Mouse (Mus musculus): ENCODE data around the gene Ipo7. TPM values are rescaled to one million over a fixed set of nuclear protein-coding genes. Genes with fewer than 3 reads are reported as not detected.
A peak's percentile ranks its signal among the peaks of the same experiment; 100 is the strongest.
"Not testable (repeated sequence)": the region's sequence is repeated elsewhere in the genome, so short reads cannot be mapped to it uniquely, and the experiment has no call there.

The Ipo7 gene
- polyA plus RNA-seq, 1 experiment from 2014 or later = 21.8 TPM

GRCm38 (mm10) chr7:110023553-110023952 is 5.5 kb downstream of the Ipo7 start:
- Histone ChIP-seq H3K4me3 (ENCODE audit: low read depth, low read length) (no peak overlapping the region), H3K36me3 (ENCODE audit: insufficient read depth) (peaks cover 26% of the 10 kb centered on the region), H3K27me3 (ENCODE audit: insufficient read depth, low read length) (no peaks in the 10 kb centered on the region), H3K4me2 (no peak overlapping the region), H3K9ac (no peak overlapping the region), H3K27ac (ENCODE audit: low read depth) (no peak overlapping the region), H3K4me1 (ENCODE audit: insufficient read depth) (no peaks in the 10 kb centered on the region), H3K9me3 (ENCODE audit: low read depth, low read length) (0 out of 2 replicates have a peak, but pooled peaks cover 4% of the 10 kb centered on the region)
- DNase-seq = no peak
- no peak for TF ChIP-seq CTCF (IDR thresholded peaks at IDR 0.05; ENCODE audit: low read depth)
- WGBS = 74% methylated on average over 1 of the region's 1 CpGs
- ATAC-seq (ENCODE audit: insufficient read depth) = no peak

DNA sequence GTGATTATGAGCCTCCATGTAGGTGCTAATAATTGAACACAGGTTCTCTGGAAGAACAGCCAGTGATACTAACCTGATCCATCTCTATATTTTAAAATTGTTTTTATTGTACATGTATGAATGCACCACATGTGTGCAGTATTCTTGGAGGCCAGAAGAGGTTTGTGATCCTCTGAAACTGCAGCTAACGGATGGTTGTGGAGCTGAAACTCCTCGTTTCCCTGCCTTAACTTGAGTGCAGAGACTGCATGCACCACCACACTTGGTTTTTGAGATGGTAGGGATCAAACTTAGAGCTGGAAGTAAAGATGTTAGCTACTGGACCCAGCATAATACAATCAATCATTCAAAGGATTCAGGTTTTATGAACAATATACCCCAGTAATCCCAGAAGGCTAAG is 8.5 kb downstream of the Ipo7 start:
- Histone ChIP-seq H3K27ac (ENCODE audit: low read depth) (no peak overlapping the region), H3K27me3 (ENCODE audit: insufficient read depth, low read length) (no peaks in the 10 kb centered on the region), H3K4me1 (ENCODE audit: insufficient read depth) (no peaks in the 10 kb centered on the region), H3K4me3 (ENCODE audit: low read depth, low read length) (no peak overlapping the region), H3K36me3 (ENCODE audit: insufficient read depth) (peaks cover 49% of the 10 kb centered on the region), H3K4me2 (no peak overlapping the region), H3K9ac (no peak overlapping the region), H3K9me3 (ENCODE audit: low read depth, low read length) (0 out of 2 replicates have a peak, but pooled peaks cover 4% of the 10 kb centered on the region)
- ATAC-seq (ENCODE audit: insufficient read depth) = no peak
- WGBS = 77% methylated on average over 2 of the region's 2 CpGs
- TF ChIP-seq CTCF (IDR thresholded peaks at IDR 0.05; ENCODE audit: low read depth) = no peak
- DNase-seq = no peak

- no peak for TF ChIP-seq CTCF (IDR thresholded peaks at IDR 0.05; ENCODE audit: low read depth)
- H3K36me3 ChIP-seq (ENCODE audit: insufficient read depth) = peaks cover 63% of the 10 kb centered on the region
Measured at GRCm38 (mm10) chr7:110028826-110029225, 10.8 kb downstream of the Ipo7 start.

GRCm38 (mm10) chr7:110030342-110030741 is 12.3 kb downstream of the Ipo7 start:
- Histone ChIP-seq H3K27me3 (ENCODE audit: insufficient read depth, low read length) (no peaks in the 10 kb centered on the region), H3K4me1 (ENCODE audit: insufficient read depth) (no peaks in the 10 kb centered on the region), H3K4me3 (ENCODE audit: low read depth, low read length) (no peak overlapping the region), H3K4me2 (no peak overlapping the region), H3K27ac (ENCODE audit: low read depth) (no peak overlapping the region), H3K9ac (no peak overlapping the region), H3K9me3 (ENCODE audit: low read depth, low read length) (no peaks in the 10 kb centered on the region), H3K36me3 (ENCODE audit: insufficient read depth) (peaks cover 74% of the 10 kb centered on the region)
- ATAC-seq (ENCODE audit: insufficient read depth) (no peak), DNase-seq (peak; percentile 7)
- 78% methylated on average over 3 of the region's 3 CpGs for WGBS
- TF ChIP-seq CTCF (IDR thresholded peaks at IDR 0.05; ENCODE audit: low read depth) = no peak

More at GRCm38 (mm10) chr7:110028826-110029225, 10.8 kb downstream of the Ipo7 start:
- DNase-seq = no peak
- Histone ChIP-seq H3K9ac (no peak overlapping the region), H3K27me3 (ENCODE audit: insufficient read depth, low read length) (no peaks in the 10 kb centered on the region), H3K9me3 (ENCODE audit: low read depth, low read length) (0 out of 2 replicates have a peak, but pooled peaks cover 4% of the 10 kb centered on the region), H3K4me2 (no peak overlapping the region), H3K4me1 (ENCODE audit: insufficient read depth) (no peaks in the 10 kb centered on the region), H3K27ac (ENCODE audit: low read depth) (no peak overlapping the region), H3K4me3 (ENCODE audit: low read depth, low read length) (no peak overlapping the region)
- ATAC-seq (ENCODE audit: insufficient read depth) = no peak
- 70% methylated on average over 1 of the region's 1 CpGs for WGBS

GRCm38 (mm10) chr7:110057723-110058122 is 39.6 kb downstream of the Ipo7 start:
- H3K27ac ChIP-seq (ENCODE audit: low read depth); H3K9me3 ChIP-seq (ENCODE audit: low read depth, low read length); H3K4me3 ChIP-seq (ENCODE audit: low read depth, low read length); H3K4me2 ChIP-seq; H3K9ac ChIP-seq; H3K27me3 ChIP-seq (ENCODE audit: insufficient read depth, low read length); DNase-seq; ATAC-seq (ENCODE audit: insufficient read depth); H3K4me1 ChIP-seq (ENCODE audit: insufficient read depth): not testable (repeated sequence)
- 94% methylated on average over 2 of the region's 2 CpGs for whole genome bisulfite sequencing
- H3K36me3 ChIP-seq (ENCODE audit: insufficient read depth) = peaks cover 59% of the 10 kb centered on the region

DNA sequence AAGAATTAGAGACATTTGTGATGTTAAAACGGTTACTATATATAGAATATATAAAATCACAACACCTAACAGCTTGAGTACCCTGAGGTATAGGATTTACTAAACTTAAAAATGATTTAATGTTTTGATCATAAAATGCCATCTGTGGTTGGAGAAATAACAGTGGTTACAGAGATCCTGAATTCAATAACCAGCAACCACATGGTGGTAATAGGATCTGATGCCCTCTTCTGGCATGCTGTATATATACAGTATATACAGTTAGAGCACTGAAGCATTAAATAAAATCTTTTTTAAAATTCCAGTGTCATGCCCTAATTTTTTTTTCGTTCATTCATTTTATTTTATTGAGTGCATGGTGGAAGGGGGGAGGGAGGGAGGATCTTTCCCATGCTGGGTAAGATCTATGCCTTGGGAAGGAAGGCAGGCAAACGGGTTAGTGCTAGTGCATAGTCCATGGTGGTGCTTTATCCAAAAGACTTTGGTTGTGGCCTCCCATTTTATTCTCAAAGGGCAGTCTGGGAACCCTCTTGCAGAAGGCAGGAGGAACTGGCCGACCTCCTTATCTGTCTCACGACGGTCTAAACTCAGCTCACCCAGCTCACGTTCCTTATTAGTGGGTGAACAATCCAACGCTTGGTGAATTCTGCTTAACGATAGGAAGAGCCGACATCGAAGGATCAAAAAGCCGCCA is 41.2 kb downstream of the Ipo7 start:
- Histone ChIP-seq H3K27me3 (ENCODE audit: insufficient read depth, low read length) (no peaks in the 10 kb centered on the region), H3K27ac (ENCODE audit: low read depth) (no peak overlapping the region), H3K36me3 (ENCODE audit: insufficient read depth) (peaks cover 46% of the 10 kb centered on the region), H3K4me1 (ENCODE audit: insufficient read depth) (peaks cover 9% of the 10 kb centered on the region), H3K4me3 (ENCODE audit: low read depth, low read length) (no peak overlapping the region), H3K9ac (no peak overlapping the region), H3K4me2 (peak overlapping the region; percentile 72), H3K9me3 (ENCODE audit: low read depth, low read length) (no peaks in the 10 kb centered on the region)
- ATAC-seq (ENCODE audit: insufficient read depth) (no peak), DNase-seq (peak; percentile 68)
- TF ChIP-seq CTCF (IDR thresholded peaks at IDR 0.05; ENCODE audit: low read depth) = peak; percentile 41
- WGBS = 83% methylated on average over 12 of the region's 12 CpGs

DNA sequence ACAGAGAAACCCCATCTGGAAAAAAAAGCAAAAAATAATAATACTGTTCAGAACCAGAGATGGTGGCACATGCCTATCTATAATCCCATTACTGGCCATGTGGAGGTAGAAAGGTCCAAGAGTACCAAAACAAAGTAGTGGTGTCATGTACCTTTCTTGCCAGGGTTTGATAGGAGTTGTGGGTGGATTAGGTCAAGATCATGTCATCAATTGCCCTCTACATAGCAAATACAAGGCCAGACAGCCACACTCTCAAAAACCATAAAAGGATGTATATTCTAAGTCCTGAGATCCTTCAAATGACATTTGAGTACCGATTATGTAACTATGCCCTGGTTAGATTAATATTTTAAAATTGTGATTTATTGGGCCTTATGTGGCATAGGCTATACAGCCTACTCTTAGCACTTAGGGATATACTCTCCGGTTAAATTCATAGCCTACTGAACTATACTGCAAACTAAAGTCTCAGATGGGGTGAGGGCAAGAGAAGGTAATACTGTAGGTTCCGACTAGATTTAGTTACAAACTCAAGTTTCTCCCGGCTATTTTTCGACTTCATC is 42.1 kb downstream of the Ipo7 start:
- peaks cover 36% of the 10 kb centered on the region for H3K36me3 ChIP-seq (ENCODE audit: insufficient read depth)
- peak overlapping the region; percentile 92 for H3K9ac ChIP-seq
- peak overlapping the region; percentile 98 for H3K27ac ChIP-seq (ENCODE audit: low read depth)
- H3K4me1 ChIP-seq (ENCODE audit: insufficient read depth) = peaks cover 9% of the 10 kb centered on the region
- H3K27me3 ChIP-seq (ENCODE audit: insufficient read depth, low read length) = no peaks in the 10 kb centered on the region
- peak overlapping the region; percentile 69 for H3K4me3 ChIP-seq (ENCODE audit: low read depth, low read length)
- H3K4me2 ChIP-seq = peak overlapping the region; percentile 72
- no peaks in the 10 kb centered on the region for H3K9me3 ChIP-seq (ENCODE audit: low read depth, low read length)
- no peak for TF ChIP-seq CTCF (IDR thresholded peaks at IDR 0.05; ENCODE audit: low read depth)
- no peak for ATAC-seq (ENCODE audit: insufficient read depth)
- WGBS = 12% methylated on average over 5 of the region's 5 CpGs
- peak; percentile 24 for DNase-seq
